Mouse (Mus musculus): Measurements from ENCODE around the gene Vmn1r121. TPM values are rescaled to one million over a fixed set of nuclear protein-coding genes. Genes with fewer than 3 reads are reported as not detected.
"Not testable (repeated sequence)": the region's sequence is repeated elsewhere in the genome, so short reads cannot be mapped to it uniquely, and the experiment has no call there.

Vmn1r121 gene
- polyA plus RNA-seq (2014; fragmentation: Nextera tagmentation; extraction: Ambion mirVana) = not detected in 2 replicates

DNA sequence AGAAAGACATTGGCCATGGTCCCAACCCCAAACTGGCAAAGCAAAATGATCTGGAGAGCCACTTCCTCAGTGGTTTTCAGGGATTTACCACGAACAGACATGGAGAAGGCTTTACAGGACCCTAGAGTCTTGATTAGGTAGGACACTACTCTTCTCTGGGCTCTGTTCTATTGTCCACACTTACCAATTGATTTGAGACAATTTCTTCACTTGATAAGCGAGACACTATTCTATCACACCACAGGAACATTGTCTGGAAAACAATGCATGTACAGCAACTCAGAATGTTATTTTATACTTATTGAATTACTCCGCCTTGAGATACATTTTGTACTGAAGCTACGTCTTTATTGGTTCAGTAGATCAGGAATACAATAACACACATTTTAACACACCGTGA is at the start of gene Vmn1r121:
TSS of gene Vmn1r121 (minus strand) at position 101 of the 400 bp plus-strand sequence.
- H3K27ac ChIP-seq (replicated peaks; ENCODE audit: low read depth, low read length); H3K9ac ChIP-seq (ENCODE audit: low read length); H3K36me3 ChIP-seq (ENCODE audit: control insufficient read depth, insufficient read depth, low read length); H3K4me2 ChIP-seq (ENCODE audit: low read depth, severe bottlenecking); H3K4me1 ChIP-seq (ENCODE audit: control insufficient read depth, insufficient read depth, low read length); DNase-seq (ENCODE audit: low spot score); H3K27me3 ChIP-seq (ENCODE audit: control insufficient read depth, insufficient read depth, low read length); H3K9me3 ChIP-seq (ENCODE audit: control insufficient read depth, low read length); H3K4me3 ChIP-seq (ENCODE audit: low read depth, low read length); ATAC-seq (ENCODE audit: insufficient number of reproducible peaks, low FRiP score, low TSS enrichment, low read depth): not testable (repeated sequence)
- WGBS = 79% methylated on average over 4 of the region's 5 CpGs

DNA sequence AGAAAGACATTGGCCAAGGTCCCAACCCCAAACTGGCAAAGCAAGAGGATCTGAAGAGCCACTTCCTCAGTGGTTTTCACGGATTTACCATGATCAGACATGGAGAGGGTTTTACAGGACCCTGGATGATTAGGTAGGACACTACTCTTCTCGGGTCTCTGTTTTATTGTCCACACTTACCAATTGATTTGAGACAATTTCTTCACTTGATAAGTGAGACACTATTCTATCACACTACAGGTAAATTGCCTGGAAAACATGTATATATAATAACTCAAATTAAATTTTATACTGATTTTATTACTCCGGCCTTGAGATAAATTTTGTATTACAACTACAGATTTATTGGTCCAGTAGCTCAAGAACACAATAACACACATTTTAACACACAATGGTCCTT is 35.7 kb upstream of the Vmn1r121 start, which contains the start of gene Vmn1r122:
TSS of gene Vmn1r122 (minus strand) at position 101 of the 400 bp plus-strand sequence.
- not testable (repeated sequence) for DNase-seq (ENCODE audit: low spot score); H3K27ac ChIP-seq (replicated peaks; ENCODE audit: low read depth, low read length); H3K9me3 ChIP-seq (ENCODE audit: control insufficient read depth, low read length); H3K9ac ChIP-seq (ENCODE audit: low read length); H3K4me3 ChIP-seq (ENCODE audit: low read depth, low read length); H3K36me3 ChIP-seq (ENCODE audit: control insufficient read depth, insufficient read depth, low read length); H3K4me1 ChIP-seq (ENCODE audit: control insufficient read depth, insufficient read depth, low read length); H3K27me3 ChIP-seq (ENCODE audit: control insufficient read depth, insufficient read depth, low read length); H3K4me2 ChIP-seq (ENCODE audit: low read depth, severe bottlenecking); ATAC-seq (ENCODE audit: insufficient number of reproducible peaks, low FRiP score, low TSS enrichment, low read depth)
- 86% methylated on average over 2 of the region's 3 CpGs for WGBS

DNA sequence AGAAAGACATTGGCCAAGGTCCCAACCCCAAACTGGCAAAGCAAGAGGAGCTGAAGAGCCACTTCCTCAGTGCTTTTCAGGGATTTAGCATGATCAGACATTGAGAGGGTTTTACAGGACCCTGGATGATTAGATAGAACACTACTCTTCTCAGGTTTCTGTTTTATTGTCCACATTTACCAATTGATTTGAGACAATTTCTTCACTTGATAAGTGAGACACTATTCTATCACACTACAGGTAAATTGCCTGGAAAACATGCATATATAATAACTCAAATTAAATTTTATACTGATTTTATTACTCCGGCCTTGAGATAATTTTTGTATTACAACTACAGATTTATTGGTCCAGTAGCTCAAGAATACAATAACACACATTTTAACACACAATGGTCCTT is 44.6 kb downstream of the Vmn1r121 start, which contains the start of gene Vmn1r120:
TSS of gene Vmn1r120 (minus strand) at position 101 of the 400 bp plus-strand sequence.
- H3K4me2 ChIP-seq (ENCODE audit: low read depth, severe bottlenecking); H3K4me3 ChIP-seq (ENCODE audit: low read depth, low read length); H3K4me1 ChIP-seq (ENCODE audit: control insufficient read depth, insufficient read depth, low read length); H3K9me3 ChIP-seq (ENCODE audit: control insufficient read depth, low read length); H3K36me3 ChIP-seq (ENCODE audit: control insufficient read depth, insufficient read depth, low read length); H3K27ac ChIP-seq (replicated peaks; ENCODE audit: low read depth, low read length); ATAC-seq (ENCODE audit: insufficient number of reproducible peaks, low FRiP score, low TSS enrichment, low read depth); DNase-seq (ENCODE audit: low spot score); H3K27me3 ChIP-seq (ENCODE audit: control insufficient read depth, insufficient read depth, low read length); H3K9ac ChIP-seq (ENCODE audit: low read length): not testable (repeated sequence)
- 100% methylated on average over 1 of the region's 1 CpGs for WGBS

Other genes starting within 250 kb of the Vmn1r121 start
- gene Vmn1r116, start 226.3 kb downstream of the Vmn1r121 start, polyA plus RNA-seq (2014; fragmentation: Nextera tagmentation; extraction: Ambion mirVana) = not detected in 2 replicates
- not detected in 2 replicates for gene Vmn1r117, start 214.4 kb downstream of the Vmn1r121 start, polyA plus RNA-seq (2014; fragmentation: Nextera tagmentation; extraction: Ambion mirVana)
- not detected in 2 replicates for gene Vmn1r118, start 186.2 kb downstream of the Vmn1r121 start, polyA plus RNA-seq (2014; fragmentation: Nextera tagmentation; extraction: Ambion mirVana)
- not detected in 2 replicates for gene Vmn1r119, start 86.1 kb downstream of the Vmn1r121 start, polyA plus RNA-seq (2014; fragmentation: Nextera tagmentation; extraction: Ambion mirVana)
- gene Vmn1r120, start 44.7 kb downstream of the Vmn1r121 start, polyA plus RNA-seq (2014; fragmentation: Nextera tagmentation; extraction: Ambion mirVana) = not detected in 2 replicates
- not detected in 2 replicates for gene Vmn1r122, start 35.6 kb upstream of the Vmn1r121 start, polyA plus RNA-seq (2014; fragmentation: Nextera tagmentation; extraction: Ambion mirVana)
- gene Vmn1r123, start 63.7 kb upstream of the Vmn1r121 start, polyA plus RNA-seq (2014; fragmentation: Nextera tagmentation; extraction: Ambion mirVana) = not detected in 2 replicates
- gene Gm5157, start 91.9 kb upstream of the Vmn1r121 start, polyA plus RNA-seq (2014; fragmentation: Nextera tagmentation; extraction: Ambion mirVana) = not detected in 2 replicates
- gene Vmn1r124, start 162.1 kb upstream of the Vmn1r121 start, polyA plus RNA-seq (2014; fragmentation: Nextera tagmentation; extraction: Ambion mirVana) = not detected in 2 replicates
- not detected in 2 replicates for gene Vmn1r125, start 173.7 kb upstream of the Vmn1r121 start, polyA plus RNA-seq (2014; fragmentation: Nextera tagmentation; extraction: Ambion mirVana)
- not detected in 2 replicates for gene Vmn1r126, start 203.0 kb upstream of the Vmn1r121 start, polyA plus RNA-seq (2014; fragmentation: Nextera tagmentation; extraction: Ambion mirVana)
- gene Vmn1r127, start 221.3 kb upstream of the Vmn1r121 start, polyA plus RNA-seq (2014; fragmentation: Nextera tagmentation; extraction: Ambion mirVana) = not detected in 2 replicates

Measured in limb, embryonic 11.5 days (tissue).